Mouse (Mus musculus) c-Kit-positive CD71-positive TER-119-positive erythroid progenitor cells, embryonic 14.5 days (primary cell): ENCODE data around the gene Rint1.

Experiments
- DNase-seq: peaks from one replicate; pipeline ENCODE4 v3.0.0-alpha.2; 2013; ENCODE audit warnings: low spot score

The Rint1 gene

GRCm38 (mm10) chr5:23787536-23788389 is at the start of gene Rint1:
Gene Rint1 (plus strand): TSS chr5:23787711.
- peak; percentile 96 for DNase-seq

GRCm38 (mm10) chr5:23743261-23743660 is 44.2 kb upstream of the Rint1 start:
- DNase-seq: no peak

GRCm38 (mm10) chr5:23749882-23750281 is 37.6 kb upstream of the Rint1 start:
- no peak for DNase-seq

GRCm38 (mm10) chr5:23755591-23755990 is 31.9 kb upstream of the Rint1 start:
- DNase-seq: no peak

- no peak for DNase-seq
Observed at GRCm38 (mm10) chr5:23756368-23756767, 31.1 kb upstream of the Rint1 start.

- DNase-seq: no peak
Observed at GRCm38 (mm10) chr5:23758633-23759032, 28.9 kb upstream of the Rint1 start.

- no peak for DNase-seq
Observed at GRCm38 (mm10) chr5:23762531-23762930, 25.0 kb upstream of the Rint1 start.

- no peak for DNase-seq
Observed at GRCm38 (mm10) chr5:23764557-23764956, 23.0 kb upstream of the Rint1 start.

GRCm38 (mm10) chr5:23771105-23771504 is 16.4 kb upstream of the Rint1 start:
- peak; percentile 61 for DNase-seq

- DNase-seq: no peak
Observed at GRCm38 (mm10) chr5:23774186-23774585, 13.3 kb upstream of the Rint1 start.

GRCm38 (mm10) chr5:23780516-23780915 is 7.0 kb upstream of the Rint1 start:
- no peak for DNase-seq

GRCm38 (mm10) chr5:23781172-23781571 is 6.3 kb upstream of the Rint1 start:
- DNase-seq: no peak

- no peak for DNase-seq
Observed at GRCm38 (mm10) chr5:23782051-23782810, 5.3 kb upstream of the Rint1 start.

GRCm38 (mm10) chr5:23782931-23783877 is 4.3 kb upstream of the Rint1 start, which contains the start of gene Pus7:
Gene Pus7 (minus strand): TSS chr5:23783711.
- DNase-seq: peak; percentile 81

- DNase-seq: peak; percentile 44
Observed at GRCm38 (mm10) chr5:23788390-23788830, 899 bp downstream of the Rint1 start.

GRCm38 (mm10) chr5:23789078-23789612 is 1.6 kb downstream of the Rint1 start:
- peak; percentile 65 for DNase-seq

GRCm38 (mm10) chr5:23792726-23793125 is 5.2 kb downstream of the Rint1 start:
- DNase-seq: no peak

- no peak for DNase-seq
Observed at GRCm38 (mm10) chr5:23814841-23815240, 27.3 kb downstream of the Rint1 start.

GRCm38 (mm10) chr5:23816681-23817080 is 29.2 kb downstream of the Rint1 start:
- no peak for DNase-seq

GRCm38 (mm10) chr5:23822306-23822705 is 34.8 kb downstream of the Rint1 start:
- no peak for DNase-seq

GRCm38 (mm10) chr5:23824171-23824733 is 36.7 kb downstream of the Rint1 start:
- DNase-seq: no peak
